Mouse (Mus musculus) left cerebral cortex, adult 8-10 months (tissue): ENCODE measurements at regions not wholly inside any gene's neighbourhood (a gene's known extent, or its start where the extent isn't known, plus 50 kb on each side); places are given as distances from the start of the nearest gene placed in this dataset.

ENCODE experiments used
- DNase-seq, 2 experiments: peaks; one replicate each; pipeline ENCODE4 v3.0.0; 2022; ENCODE audit warnings: low spot score in 2 of 2

DNA sequence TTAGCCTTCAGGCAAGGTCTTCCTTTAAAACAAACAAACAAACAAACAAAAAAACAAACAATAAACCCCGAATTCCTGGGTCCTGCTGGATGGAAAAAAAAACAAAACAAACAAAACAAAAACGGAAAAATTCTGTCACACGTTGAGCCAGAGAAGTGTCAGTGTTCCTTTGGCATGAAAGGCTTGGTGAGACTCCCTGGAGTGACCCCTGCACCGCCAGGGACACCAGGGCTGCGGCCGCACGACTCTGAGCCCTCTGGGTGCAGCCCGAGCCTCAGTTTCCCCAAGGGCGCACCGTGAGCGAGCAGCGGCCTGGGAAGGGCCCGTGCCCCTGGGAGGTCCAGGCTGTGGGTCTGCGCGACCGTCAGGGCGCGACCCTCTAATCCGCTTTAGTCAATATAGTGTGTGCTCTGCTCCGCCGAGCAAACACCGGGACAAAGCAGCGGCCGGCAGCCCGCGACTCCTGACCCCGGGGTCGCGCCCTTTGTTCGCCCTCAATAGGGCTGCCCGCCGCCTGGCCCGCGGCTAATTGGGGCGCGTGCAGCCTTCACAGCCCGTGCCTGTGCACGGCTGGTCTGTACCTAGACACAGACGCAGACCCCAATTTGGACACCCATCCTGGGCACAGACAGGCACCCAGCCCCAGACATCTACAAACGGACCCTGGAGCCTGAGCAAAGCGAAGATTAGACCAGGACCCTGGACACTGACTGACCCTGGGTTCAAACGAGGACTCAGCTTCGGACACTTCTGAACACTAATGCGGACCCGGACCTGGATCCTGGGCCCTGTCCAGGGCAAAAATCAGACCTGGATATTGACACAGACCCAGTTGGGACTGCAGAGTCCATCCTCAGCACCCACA, 74.0 kb upstream of the Ppara start:
- DNase-seq = no peak

DNA sequence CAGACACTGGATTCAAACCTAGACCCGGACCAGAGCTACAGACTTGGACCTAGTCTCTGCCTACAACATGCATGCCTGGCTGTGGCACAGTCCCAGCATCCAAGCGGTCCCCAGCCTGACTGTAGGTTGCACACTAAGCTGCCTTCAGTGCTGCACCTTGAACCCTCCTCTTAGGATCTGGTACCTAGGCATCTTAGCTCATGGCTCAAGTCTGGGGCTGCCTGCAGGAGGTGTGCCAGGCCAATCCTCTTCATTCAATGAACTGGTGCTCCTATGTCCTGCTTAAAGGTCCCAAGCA, 73.4 kb upstream of the Ppara start:
- no peak for DNase-seq

DNA sequence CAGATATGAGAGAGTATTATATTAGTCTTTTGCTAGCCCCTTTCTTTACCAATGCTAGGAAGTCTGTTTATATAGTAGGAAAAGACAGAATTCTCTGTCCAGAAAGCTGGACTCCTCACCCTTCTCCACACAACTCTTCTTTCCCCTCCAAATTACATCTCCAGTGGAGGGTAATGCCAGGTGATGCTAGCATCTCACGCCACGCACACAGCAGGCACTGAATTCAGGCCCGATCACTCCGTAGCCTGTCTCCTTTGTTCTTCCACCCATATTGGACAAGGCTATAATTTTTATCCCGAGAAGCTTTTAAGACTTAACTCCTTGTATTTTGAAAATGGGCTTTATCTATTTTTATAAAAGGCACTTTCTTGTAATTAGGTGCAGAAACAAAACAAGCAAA, 73.0 kb upstream of the Ppara start:
- no peak for DNase-seq

DNA sequence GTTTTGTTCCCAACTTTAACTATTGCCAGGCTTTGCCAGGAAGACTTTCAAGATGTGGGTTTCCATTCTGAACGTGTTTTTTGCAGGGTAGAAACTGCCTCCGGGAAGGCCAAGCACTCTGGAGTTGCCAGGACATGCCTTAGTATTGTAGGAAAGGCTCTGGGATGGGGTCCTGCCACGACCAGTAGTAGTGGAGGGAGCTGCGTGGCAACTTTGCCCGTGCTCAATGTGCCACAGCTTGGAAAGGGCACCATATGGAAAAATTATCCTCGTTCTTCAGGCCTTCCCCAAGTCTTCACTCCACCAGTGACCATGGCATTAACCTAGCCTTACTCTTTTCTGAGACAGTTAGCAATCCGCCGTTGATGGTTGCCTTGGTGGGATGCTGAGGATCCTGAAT, 72.5 kb upstream of the Ppara start:
- no peak for DNase-seq

DNA sequence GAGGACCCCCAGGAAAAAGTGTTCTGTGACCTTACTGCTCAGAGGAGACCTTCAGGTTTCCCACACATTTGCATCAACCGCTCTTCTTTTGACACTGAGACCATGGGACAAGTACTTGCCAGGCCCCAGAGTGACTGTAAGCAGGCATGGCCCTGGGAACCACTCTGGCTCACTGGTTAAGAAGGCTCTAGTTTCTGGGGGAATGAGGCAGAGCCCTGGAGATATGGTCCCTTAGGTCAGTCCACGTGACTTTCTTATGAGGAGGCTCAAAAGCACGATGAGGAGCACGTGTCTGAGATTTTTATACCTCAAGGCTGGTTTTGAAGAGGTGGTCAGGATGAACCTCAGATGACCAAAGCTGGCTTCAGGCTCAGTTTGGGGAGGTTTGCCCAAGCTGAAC, 72.1 kb upstream of the Ppara start:
- no peak for DNase-seq

DNA sequence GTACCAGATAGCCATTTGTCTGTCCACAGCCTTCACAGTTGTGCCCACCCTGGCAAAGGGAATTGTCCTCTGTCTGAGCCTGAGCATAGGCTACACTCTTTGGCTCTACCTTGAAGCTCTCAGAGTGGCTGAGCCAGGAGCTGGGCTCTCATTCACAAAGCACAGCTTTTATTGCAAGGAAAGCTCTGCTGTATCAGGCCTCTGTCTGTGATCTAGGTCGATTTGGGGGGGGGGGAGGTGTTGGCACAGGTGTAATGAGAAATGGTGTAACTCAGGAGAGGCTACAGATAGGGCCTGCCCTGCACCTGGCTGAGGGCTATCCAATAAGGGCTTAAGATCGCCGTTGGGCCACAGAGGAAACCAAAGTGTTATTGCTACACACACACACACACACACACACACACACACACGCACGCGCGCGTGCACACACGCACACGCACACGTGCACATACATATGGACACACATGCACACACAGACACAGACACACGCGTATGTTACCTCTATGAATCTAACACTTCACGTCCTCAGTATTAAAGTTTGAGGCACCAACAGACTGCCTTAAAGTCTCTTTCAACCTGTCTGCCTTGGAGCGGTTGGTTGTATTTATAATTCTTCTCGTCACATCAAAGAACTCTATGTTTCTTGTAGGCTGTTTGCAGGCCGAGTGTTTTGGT, 70.9 kb upstream of the Ppara start:
- DNase-seq = no peak

DNA sequence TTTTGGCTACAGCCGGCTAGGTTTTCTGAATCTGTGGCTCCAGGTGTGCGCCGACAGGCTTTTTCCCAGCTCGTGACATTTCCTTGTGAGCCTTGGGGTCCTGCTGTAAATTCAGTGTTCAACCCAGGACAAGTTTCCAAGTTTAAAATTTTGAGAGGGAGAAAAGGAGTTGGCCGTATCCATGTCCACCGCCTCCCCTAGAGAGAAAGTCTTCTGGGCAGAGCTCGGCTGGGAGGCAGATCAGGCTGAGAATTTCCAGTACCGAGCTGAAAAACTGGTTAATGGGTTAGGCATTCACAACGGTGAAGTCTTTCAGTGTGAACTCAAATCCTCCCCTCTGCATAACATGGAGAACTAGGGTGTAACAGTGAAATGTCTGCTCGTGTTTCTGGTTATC, 70.4 kb upstream of the Ppara start:
- no peak for DNase-seq

DNA sequence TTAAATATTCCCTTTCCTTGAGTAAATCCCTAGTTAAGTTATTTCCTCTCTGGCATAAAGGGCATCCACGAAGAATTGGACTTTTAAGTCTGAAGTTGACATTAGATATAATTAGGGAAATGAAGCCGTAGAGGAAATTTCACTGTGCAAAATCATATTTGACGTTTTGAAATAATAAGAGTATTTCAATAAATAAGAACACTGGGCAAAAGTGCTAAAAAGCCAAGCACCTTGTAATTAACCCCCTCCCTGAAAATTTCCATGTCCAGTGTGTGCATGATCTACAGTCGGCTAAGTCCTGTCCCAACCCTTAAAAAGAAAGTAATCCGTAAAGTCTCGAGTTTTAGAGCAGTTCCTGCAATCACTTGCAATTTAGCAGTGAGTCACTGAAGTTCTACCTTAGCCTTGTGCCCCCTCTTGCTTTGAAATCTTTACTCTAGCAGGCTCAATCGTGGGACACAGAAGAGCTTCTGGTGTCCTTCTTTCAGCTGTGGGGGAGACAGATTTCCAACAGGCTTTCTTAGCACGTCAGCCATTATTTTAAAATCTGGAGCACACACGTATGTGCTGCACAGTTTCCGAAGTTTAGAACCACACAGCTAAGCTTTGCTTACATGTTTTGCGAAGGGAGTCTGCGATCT, 69.5 kb upstream of the Ppara start:
- no peak for DNase-seq

DNA sequence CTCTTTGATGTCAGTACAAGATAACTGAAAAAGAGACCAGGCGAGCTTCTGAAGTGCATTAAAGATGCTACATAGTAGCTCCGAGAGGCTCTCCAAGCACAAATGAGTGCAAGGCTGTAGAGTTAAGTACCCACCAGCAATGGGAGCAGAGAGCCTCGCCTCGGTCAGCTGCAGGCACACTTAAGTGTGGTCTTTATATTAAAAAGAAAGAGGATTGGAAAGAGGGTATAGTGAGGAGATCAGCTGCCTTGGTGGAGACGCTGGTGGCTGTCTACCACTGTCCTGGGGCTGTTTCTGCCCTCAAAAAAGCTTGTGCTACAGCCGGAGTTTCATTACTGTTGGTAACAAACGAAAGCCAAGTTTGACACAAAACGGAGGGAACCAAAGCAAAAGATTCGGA, 68.3 kb upstream of the Ppara start:
- no peak for DNase-seq

DNA sequence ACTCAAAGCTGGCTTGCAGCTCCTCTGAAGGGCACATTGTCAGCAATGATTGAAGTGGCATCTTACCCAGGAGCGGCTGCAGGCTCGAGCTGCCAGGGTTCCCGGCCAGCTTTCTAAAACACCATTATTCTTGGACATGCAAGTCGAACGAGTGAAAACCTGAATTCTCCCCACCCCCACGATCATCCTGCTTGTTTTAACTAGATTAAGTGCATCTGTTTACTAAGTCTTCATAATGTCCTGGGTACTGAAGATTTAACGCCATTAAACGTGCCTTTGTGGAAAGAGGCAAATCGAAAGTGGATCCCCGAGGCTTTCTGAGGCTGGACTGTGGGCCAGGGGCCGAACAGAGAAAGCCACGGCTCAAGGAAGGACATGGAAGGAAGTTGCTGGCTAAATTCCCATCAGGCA, 67.4 kb upstream of the Ppara start:
- DNase-seq = no peak

DNA sequence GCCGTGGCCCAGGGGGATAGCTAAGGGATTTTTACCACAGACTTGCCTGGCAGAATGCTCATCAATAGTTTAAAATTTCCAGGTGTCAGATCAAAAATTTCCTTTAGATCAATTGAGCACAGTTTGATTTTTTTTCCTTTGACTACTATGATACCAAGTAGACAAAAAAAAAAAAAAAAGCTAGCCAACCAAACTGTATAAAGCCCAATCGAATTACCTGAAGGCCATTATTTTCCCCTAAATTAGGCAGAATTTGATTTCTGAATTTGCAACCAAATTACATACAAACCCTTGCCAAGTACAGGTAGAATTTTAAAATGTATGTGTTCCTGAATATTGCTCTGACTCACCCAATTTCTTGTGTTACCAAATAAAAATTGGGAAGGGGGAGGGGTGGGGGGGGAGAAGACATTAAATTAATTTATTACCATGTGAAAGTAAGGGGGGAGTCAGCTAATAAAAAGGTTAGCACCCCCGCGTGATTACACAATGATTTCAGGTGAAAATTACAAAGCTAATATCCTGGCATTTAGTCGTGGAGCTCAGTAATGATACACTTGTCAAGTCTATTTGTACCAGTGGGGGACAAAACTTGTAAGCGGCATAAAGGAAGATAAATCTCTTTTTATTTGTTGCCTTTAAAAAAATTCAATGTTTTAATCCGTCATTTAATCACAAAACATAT, 66.7 kb upstream of the Ppara start:
- DNase-seq = no peak

DNA sequence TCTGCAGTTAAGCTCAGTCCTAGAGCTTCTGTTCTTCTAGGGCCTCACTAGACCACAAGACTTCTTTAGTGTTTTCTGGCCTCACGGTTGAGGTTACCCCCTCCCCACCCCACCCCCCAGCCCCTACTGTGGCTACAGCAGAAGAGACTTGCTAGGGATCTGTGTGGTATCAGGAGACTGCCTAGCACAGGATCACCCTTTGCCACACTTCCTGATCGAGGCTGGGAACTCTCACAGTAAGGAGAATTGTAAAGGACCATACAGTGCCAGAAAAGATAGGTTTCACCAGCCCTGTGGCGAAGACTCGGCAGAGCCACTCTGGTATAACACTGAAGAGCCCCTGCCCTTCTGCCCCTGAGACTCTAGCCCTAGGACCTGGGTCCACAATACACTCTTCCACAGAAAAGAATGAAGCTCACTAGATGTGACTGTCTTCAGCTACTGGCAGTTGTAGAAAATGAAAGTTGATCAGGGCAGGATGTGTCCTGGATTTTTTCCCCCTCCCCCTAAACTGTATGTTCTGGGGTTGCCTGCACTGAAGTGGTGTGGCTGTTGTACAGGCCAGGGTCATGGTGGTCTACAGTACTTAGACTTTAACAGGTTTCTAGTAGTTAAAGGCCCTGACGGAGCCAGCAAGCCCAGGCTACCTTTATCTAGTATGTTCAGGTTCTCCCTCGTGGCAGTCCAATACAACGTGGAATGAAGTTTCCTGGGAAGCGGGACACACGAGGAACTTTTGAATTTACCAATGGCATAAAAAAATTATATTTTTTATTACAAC, 65.7 kb upstream of the Ppara start:
- no peak for DNase-seq

DNA sequence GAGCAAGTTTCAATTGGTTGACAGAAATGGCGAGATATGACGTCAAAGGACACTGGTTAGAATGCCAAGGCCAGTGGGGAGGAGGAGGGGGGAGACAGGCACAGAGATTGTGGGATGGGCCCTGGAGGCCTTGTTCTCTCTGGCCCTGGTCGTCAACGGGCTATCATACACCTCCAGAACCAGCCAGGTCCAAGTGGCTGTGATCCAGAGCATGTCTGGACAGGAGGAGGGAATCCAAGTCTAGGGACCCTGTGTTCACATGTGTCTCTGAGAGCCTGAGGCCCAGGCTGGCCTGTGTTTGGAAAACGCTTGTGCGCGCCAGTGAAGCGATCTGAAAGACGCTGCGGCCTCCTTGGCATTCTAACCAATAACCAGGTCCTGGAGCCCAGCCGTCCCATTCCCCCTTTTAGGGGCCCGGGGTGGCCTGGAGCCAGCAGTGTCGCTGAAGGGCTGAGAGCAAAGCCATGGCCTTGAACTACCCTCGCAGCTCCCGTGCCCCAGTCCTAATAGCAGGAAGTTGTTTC, 65.1 kb upstream of the Ppara start:
- peak in 1 of 2 experiments; percentile 79 for DNase-seq

DNA sequence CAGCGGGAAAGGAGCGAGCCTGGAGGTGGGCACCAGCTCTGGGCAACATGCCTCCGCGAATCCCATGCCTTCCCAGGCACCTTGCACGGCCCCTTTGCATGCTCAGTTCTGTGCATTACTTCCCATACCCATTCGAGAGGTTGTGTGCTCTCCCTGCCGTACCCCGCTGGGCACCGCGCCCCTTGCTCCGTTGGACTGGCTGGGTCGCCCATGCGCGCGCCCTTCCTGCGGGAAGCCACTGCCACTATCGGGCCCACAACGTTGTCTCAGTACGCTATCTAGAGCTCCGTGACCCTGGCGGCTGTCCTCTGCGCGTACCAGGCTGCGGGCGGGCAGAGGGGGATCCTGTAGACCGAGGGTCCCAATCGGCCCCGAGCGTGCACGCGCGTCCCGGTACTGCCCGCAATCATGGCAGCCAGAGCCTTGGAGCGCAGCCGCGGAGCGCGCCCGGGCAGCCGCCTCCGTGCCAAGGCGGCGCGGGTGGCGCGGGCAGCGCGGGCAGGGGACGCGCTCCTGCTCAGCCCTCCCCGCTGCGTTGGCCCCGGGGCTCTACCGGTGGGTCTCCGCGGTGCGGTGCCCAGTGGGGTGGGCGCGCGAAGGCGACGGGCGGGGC, 64.5 kb upstream of the Ppara start:
- peak in 1 of 2 experiments; percentile 73 for DNase-seq

DNA sequence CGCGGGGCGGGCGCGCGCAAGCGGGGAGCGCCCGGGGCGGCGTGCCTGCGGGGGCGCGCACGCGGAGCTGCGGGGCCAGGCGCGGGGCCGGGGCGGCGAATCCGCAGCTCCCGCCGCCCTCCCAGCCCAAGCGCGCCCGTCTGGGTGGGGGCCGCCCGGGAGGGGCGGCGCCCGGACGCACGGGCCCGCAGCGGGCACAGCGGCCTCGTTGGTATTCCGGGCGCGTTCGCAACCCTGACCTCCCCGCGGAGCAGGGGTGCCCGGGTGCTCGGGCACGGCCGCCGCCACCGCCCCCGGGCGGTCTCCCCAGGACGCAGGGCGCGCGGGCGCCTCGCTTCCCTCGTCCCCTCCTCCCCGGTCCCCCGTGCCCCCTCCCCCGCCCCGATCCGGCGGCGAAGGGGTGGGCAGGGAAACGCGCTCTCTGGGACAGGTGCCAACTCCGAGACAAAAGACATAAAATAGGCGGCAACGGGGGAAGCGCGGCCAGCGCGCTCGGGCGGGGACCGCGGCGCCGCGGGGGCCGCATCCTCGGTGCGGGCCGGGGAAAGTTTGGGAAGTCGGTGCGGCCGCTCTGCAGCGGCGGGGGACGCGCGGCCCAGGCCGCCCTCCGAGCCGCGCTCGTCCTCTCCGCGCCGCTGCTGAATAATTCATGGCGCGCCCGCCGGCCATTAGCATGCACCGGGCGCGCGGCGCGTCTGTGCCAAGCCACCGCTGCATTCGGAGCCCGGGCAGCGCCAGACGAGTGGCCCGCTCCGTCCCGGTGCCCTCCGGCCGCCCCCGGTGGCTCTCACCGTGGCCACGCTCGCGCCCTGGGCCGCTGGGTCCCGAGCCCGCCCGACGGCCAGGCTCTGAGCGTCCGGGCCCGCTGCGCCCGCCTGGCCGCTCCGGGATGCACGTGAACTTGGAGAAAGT, 63.7 kb upstream of the Ppara start:
- DNase-seq = peak in 1 of 2 experiments; percentile 85

DNA sequence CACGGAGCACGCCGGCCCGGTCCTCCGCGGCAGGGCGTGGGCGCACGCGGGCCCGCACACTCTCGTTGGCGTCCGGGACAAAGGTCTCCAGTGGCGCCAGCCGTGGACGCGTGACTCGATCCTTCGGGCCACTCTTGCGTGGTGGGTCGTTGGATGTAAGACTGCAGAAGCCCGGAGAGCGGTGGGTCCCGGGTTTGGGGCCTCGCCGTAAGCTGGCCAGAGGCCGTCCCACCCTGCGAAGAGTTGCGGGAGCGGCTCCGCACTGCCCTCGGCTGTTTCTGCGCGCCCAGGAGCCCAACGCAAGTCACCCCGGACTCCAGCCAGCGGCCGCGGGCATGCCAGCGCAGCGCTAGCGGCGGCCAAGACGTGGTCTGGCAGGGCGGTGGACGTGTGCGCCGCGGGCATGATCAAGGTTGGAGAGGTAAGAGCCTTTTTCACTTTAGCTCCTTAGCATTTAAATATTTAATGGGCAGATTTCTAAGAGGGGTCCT, 63.0 kb upstream of the Ppara start:
- no peak for DNase-seq

DNA sequence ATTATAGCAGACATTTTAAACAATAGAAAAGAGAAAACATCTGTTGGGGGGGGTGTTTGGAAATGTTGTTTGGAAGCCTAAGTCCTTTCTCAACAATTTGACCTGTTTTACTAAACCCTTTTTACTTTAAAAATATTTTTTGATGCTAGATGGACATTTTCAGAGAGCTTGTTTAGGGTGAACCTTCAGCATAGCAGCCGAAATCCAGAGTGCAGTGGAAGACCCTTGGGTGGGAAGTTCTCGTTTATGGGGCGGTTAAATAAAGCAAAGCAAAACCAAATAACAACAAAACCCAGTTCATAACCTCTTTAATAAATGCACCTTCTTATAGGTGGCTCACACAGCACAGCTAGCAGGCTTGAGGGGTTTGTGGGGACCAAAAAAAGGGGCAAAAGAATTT, 62.4 kb upstream of the Ppara start:
- DNase-seq = no peak

DNA sequence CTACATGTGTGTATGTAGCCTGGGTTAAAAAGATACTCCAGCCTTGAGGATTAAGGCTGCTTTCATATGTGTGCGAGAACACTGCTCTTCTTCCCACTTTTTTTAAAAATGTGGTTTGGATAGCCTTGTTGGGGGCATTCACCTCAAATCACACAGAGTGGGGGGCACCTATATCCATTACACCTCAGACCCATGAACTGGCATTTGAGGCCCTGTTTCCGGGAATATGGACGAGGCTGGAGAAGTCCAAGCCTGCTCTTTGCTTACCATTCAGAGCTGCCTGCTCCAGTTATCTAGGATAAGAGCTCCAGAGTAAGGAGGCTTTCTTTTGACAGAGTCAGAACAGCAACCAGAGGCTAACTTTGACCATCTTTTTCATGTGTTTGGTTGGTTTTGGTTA, 61.9 kb upstream of the Ppara start:
- DNase-seq = no peak

DNA sequence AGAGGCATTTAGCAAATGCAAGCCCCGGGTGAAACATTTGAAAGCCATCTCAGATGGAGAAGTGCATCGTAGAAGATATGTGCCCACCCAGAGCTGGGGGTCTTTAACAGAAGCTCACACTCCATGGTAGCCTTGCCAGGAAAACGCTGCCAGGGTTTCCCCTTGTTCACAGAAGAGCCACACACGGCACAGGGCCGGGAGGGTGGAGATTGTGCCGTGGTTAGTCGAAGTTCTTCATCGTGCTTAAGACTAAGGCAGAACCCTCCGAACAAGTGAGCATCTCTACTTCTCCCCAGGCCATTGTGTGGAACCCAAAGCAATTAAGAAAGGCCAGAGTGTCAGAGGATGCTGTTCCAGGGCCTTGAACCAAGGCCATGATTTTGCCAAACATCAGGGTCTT, 61.3 kb upstream of the Ppara start:
- no peak for DNase-seq
